Mouse (Mus musculus): ENCODE data around the gene Lrrn3. TPM values are rescaled to one million over a fixed set of nuclear protein-coding genes. Genes with fewer than 3 reads are reported as not detected.

The Lrrn3 gene
- polyA plus RNA-seq, 1 experiment from 2014 or later: 8.4 TPM

- Histone ChIP-seq H3K27ac (replicated peaks) (no peak overlapping the region), H3K9me3 (no peaks in the 10 kb centered on the region), H3K4me1 (0 out of 2 replicates have a peak, but pooled peaks cover 5% of the 10 kb centered on the region), H3K4me3 (no peak overlapping the region), H3K27me3 (replicated peaks; ENCODE audit: low read depth, poor library complexity, severe bottlenecking) (no peaks in the 10 kb centered on the region), H3K36me3 (replicated peaks) (no peaks in the 10 kb centered on the region)
- WGBS: 91% methylated on average over 4 of the region's 4 CpGs
- DNase-seq (ENCODE audit: low spot score): no peak
Measured at GRCm38 (mm10) chr12:41417961-41418360, 68.3 kb downstream of the Lrrn3 start.

- H3K27me3 ChIP-seq (replicated peaks; ENCODE audit: low read depth, poor library complexity, severe bottlenecking): no peaks in the 10 kb centered on the region
- H3K4me1 ChIP-seq: 0 out of 2 replicates have a peak, but pooled peaks cover 5% of the 10 kb centered on the region
- H3K36me3 ChIP-seq (replicated peaks): no peaks in the 10 kb centered on the region
- H3K4me3 ChIP-seq: no peak overlapping the region
- WGBS: 69% methylated on average over 3 of the region's 3 CpGs
- no peak overlapping the region for H3K27ac ChIP-seq (replicated peaks)
- no peak for DNase-seq (ENCODE audit: low spot score)
- no peaks in the 10 kb centered on the region for H3K9me3 ChIP-seq
Measured at GRCm38 (mm10) chr12:41417099-41417498, 69.1 kb downstream of the Lrrn3 start.

- no peak overlapping the region for H3K27ac ChIP-seq (replicated peaks)
- no peaks in the 10 kb centered on the region for H3K27me3 ChIP-seq (replicated peaks; ENCODE audit: low read depth, poor library complexity, severe bottlenecking)
- 0 out of 2 replicates have a peak, but pooled peaks cover 5% of the 10 kb centered on the region for H3K4me1 ChIP-seq
- no peak overlapping the region for H3K4me3 ChIP-seq
- no peaks in the 10 kb centered on the region for H3K9me3 ChIP-seq
- no peak for DNase-seq (ENCODE audit: low spot score)
- H3K36me3 ChIP-seq (replicated peaks): no peaks in the 10 kb centered on the region
Measured at GRCm38 (mm10) chr12:41416635-41417034, 69.6 kb downstream of the Lrrn3 start.

- Histone ChIP-seq H3K36me3 (replicated peaks) (no peaks in the 10 kb centered on the region), H3K4me1 (no peaks in the 10 kb centered on the region), H3K27ac (replicated peaks) (no peak overlapping the region), H3K4me3 (no peak overlapping the region), H3K9me3 (no peaks in the 10 kb centered on the region), H3K27me3 (replicated peaks; ENCODE audit: low read depth, poor library complexity, severe bottlenecking) (no peaks in the 10 kb centered on the region)
- DNase-seq (ENCODE audit: low spot score): no peak
- WGBS: 79% methylated on average over 3 of the region's 3 CpGs
Measured at GRCm38 (mm10) chr12:41409431-41409830, 76.8 kb downstream of the Lrrn3 start.

GRCm38 (mm10) chr12:41401923-41402322 is 84.3 kb downstream of the Lrrn3 start:
- DNase-seq (ENCODE audit: low spot score): no peak
- Histone ChIP-seq H3K36me3 (replicated peaks) (no peaks in the 10 kb centered on the region), H3K27ac (replicated peaks) (no peak overlapping the region), H3K4me1 (no peaks in the 10 kb centered on the region), H3K4me3 (no peak overlapping the region), H3K9me3 (no peaks in the 10 kb centered on the region), H3K27me3 (replicated peaks; ENCODE audit: low read depth, poor library complexity, severe bottlenecking) (no peaks in the 10 kb centered on the region)
- 76% methylated on average over 3 of the region's 3 CpGs for WGBS

Measured in embryonic facial prominence, embryonic 10.5 days (tissue).